In the genomic region with DNA sequence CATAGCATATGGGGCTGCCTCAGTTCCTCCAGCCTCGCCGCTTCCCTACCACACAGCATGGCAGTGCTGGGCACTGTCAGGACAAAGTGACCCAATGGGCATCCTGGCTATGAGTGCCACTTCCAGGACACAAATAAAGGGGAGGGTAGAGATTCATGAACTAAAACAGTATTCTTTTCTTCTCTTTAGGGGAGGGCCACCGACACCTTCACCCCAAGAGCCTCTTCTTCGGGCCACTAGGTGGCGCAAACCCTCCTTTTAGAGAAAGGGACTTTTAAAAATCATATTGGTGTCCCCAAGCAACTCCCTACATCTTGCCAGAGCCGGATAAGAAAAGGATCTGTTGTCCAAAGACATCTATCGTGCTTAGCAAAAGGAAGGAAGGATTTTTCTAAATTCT, we compare ENCODE assay signal across 8 mouse cellular contexts.
DNase-seq lines count a peak whose midpoint lies in the region; ATAC-seq and TF ChIP-seq lines count a peak whose summit lies in the region.

No protein-coding gene starts in this region.

- no peaks in the 10 kb centered on the region for H3K4me1 ChIP-seq in spleen, adult 2 months (ENCODE audit: control insufficient read depth, insufficient read depth, insufficient read length)
- H3K4me1 ChIP-seq in limb, embryonic 14.5 days (ENCODE audit: control insufficient read depth, insufficient read depth, low read length), result no peaks in the 10 kb centered on the region

- no peaks in the 10 kb centered on the region for H3K27me3 ChIP-seq in spleen, adult 2 months (ENCODE audit: control insufficient read depth, insufficient read depth, low read length)
- no peaks in the 10 kb centered on the region for H3K27me3 ChIP-seq in limb, embryonic 14.5 days (ENCODE audit: control insufficient read depth, insufficient read depth, low read length)

- no peaks in the 10 kb centered on the region for H3K36me3 ChIP-seq in spleen, adult 2 months (ENCODE audit: control insufficient read depth, insufficient read depth, low read length)
- H3K36me3 ChIP-seq in limb, embryonic 14.5 days (ENCODE audit: control insufficient read depth, insufficient read depth, low read length), result no peaks in the 10 kb centered on the region

- no peak overlapping the region for H3K4me3 ChIP-seq in spleen, adult 2 months (ENCODE audit: extremely low read depth, insufficient read depth, insufficient read length)
- H3K4me3 ChIP-seq in limb, embryonic 14.5 days (replicated peaks; ENCODE audit: low read length), result no peak overlapping the region

- H3K4me2 ChIP-seq in limb, embryonic 14.5 days (replicated peaks; ENCODE audit: low read depth, low read length, severe bottlenecking), result no peak overlapping the region

- no peaks in the 10 kb centered on the region for H3K9me3 ChIP-seq in limb, embryonic 14.5 days (ENCODE audit: control insufficient read depth, low read length)

- no peak for TF ChIP-seq POLR2A in spleen, adult 2 months (IDR thresholded peaks at IDR 0.05; ENCODE audit: low read depth, low read length)
- no peak for TF ChIP-seq POLR2A in limb, embryonic 14.5 days (IDR thresholded peaks at IDR 0.05; ENCODE audit: borderline replicate concordance, extremely low read depth, insufficient read depth, insufficient read length)

- TF ChIP-seq CTCF in spleen, adult 2 months (IDR thresholded peaks at IDR 0.05; ENCODE audit: extremely low read depth, insufficient read depth, insufficient read length, insufficient replicate concordance), result peak; percentile 30; the same call in 1 of the 2 replicates

- ATAC-seq in limb, embryonic 14.5 days (ENCODE audit: low FRiP score, low read depth), result no peak; the same call in 1 of the 2 replicates

- intact Hi-C loops in heart, postnatal 14 days (cut with DNase I), result loop anchor here (2.0 to 10.0 kb wide), 3 partner anchors 213 to 793 kb away; no protein-coding TSS in a partner anchor

- 38% methylated on average over 7 of the region's 7 CpGs for WGBS in spleen, adult 2 months
- WGBS in limb, embryonic 14.5 days, result 37% methylated on average over 7 of the region's 7 CpGs

- no peak overlapping the region for H3K27ac ChIP-seq in spleen, adult 2 months (ENCODE audit: insufficient read depth, low read length)
- no peak overlapping the region for H3K27ac ChIP-seq in limb, embryonic 14.5 days (replicated peaks; ENCODE audit: low read depth, low read length)

- peak; percentile 31 to 46 for DNase-seq in cerebellum, adult 18-20 months
- no peak for DNase-seq in cerebellum, adult 9-11 months
- DNase-seq in spleen, adult 2 months (ENCODE audit: low read depth in 1 of 2, low spot score in 2 of 2), result peak in 1 of 2 experiments; percentile 12
- no peak for DNase-seq in spleen, postnatal 14 days (ENCODE audit: low spot score in 2 of 2)
- peak; percentile 13 for DNase-seq in cerebellum, adult 8-10 months
- DNase-seq in heart, postnatal 14 days, result peak; percentile 44 to 68
- peak; percentile 16 for DNase-seq in limb, embryonic 14.5 days (ENCODE audit: low spot score)
- DNase-seq in right cerebral cortex, postnatal 25 days, result peak; percentile 28

- no peak overlapping the region for H3K9ac ChIP-seq in limb, embryonic 14.5 days (ENCODE audit: low read depth, low read length, severe bottlenecking)

Comparison
In these comparisons a context has a peak if more than half of its experiments do, and no peak if none do; other contexts are left out.
1. DNase-seq: peak in cerebellum, adult 18-20 months (2 of 2), cerebellum, adult 8-10 months (single experiment), heart, postnatal 14 days (2 of 2), limb, embryonic 14.5 days (single experiment) and right cerebral cortex, postnatal 25 days (single experiment); none in cerebellum, adult 9-11 months (single experiment) and spleen, postnatal 14 days (0 of 2).